Mouse (Mus musculus) cerebellum, postnatal 25 days (tissue): ENCODE results near the gene Olfr460.

Source experiments
- DNase-seq, 2 experiments: peaks; one replicate each; pipeline ENCODE4 v3.0.0; 2021; ENCODE audit warnings: mixed read lengths in 2 of 2

Gene Olfr460

GRCm38 (mm10) chr6:40569187-40569586 lies at the start of gene Olfr460:
Olfr460 (plus strand) TSS chr6:40569487.
- no peak for DNase-seq

GRCm38 (mm10) chr6:40544690-40545089 lies 24.6 kb upstream of the Olfr460 start:
- DNase-seq, result no peak

- no peak for DNase-seq
Observed at GRCm38 (mm10) chr6:40554950-40555349, 14.3 kb upstream of the Olfr460 start, which contains the start of gene Olfr461. Olfr461 (minus strand) TSS chr6:40555050.

- DNase-seq, result no peak
Observed at GRCm38 (mm10) chr6:40573618-40574017, 4.3 kb downstream of the Olfr460 start.

GRCm38 (mm10) chr6:40576305-40576704 lies 7.0 kb downstream of the Olfr460 start:
- no peak for DNase-seq

GRCm38 (mm10) chr6:40584336-40584735 lies 15.0 kb downstream of the Olfr460 start:
- no peak for DNase-seq

- no peak for DNase-seq
Observed at GRCm38 (mm10) chr6:40585645-40586044, 16.4 kb downstream of the Olfr460 start, which contains the start of gene Clec5a. Clec5a (minus strand) TSS chr6:40585821.

- DNase-seq, result no peak
Observed at GRCm38 (mm10) chr6:40588346-40588745, 19.1 kb downstream of the Olfr460 start.

GRCm38 (mm10) chr6:40594804-40595550 lies 25.7 kb downstream of the Olfr460 start:
- no peak for DNase-seq

- DNase-seq, result peak in 1 of 2 experiments; percentile 7
Observed at GRCm38 (mm10) chr6:40598546-40598945, 29.3 kb downstream of the Olfr460 start.

- peak; percentile 55 to 84 for DNase-seq
Observed at GRCm38 (mm10) chr6:40607431-40607830, 38.1 kb downstream of the Olfr460 start.

- DNase-seq, result peak; percentile 9 to 34
Observed at GRCm38 (mm10) chr6:40610244-40610643, 41.0 kb downstream of the Olfr460 start.

GRCm38 (mm10) chr6:40613260-40613852 lies 44.1 kb downstream of the Olfr460 start, which contains the start of gene Tas2r138:
Tas2r138 (minus strand) TSS chr6:40613310.
- DNase-seq, result no peak

- peak; percentile 54 to 83 for DNase-seq
Observed at GRCm38 (mm10) chr6:40617965-40618364, 48.7 kb downstream of the Olfr460 start.
